Mouse (Mus musculus): ENCODE results near the gene Vmn2r57.
"Not testable (repeated sequence)": the region's sequence is repeated elsewhere in the genome, so short reads cannot be mapped to it uniquely, and the experiment has no call there.

The Vmn2r57 gene

GRCm38 (mm10) chr7:41448596-41448995 is at the start of gene Vmn2r57:
Vmn2r57 (minus strand) TSS chr7:41448696.
- in situ Hi-C loops (cut with MboI; ENCODE audit: unreplicated experiment in 2 of 2): not testable (repeated sequence)

GRCm38 (mm10) chr7:41497871-41498270 is 49.4 kb upstream of the Vmn2r57 start:
- in situ Hi-C loops (cut with MboI; ENCODE audit: unreplicated experiment in 2 of 2): loop anchor here (5.0 to 25.0 kb wide), 6 partner anchors 97 to 1961 kb away; partner anchors contain the start of genes 2610021A01Rik (in 1 of the 2) and Zfp141 (in 1 of the 2)

- in situ Hi-C loops (cut with MboI; ENCODE audit: unreplicated experiment in 2 of 2): no loop called here
These were observed 3.4 kb upstream of the Vmn2r57 start for GRCm38 (mm10) chr7:41451864-41452263.

- in situ Hi-C loops (cut with MboI; ENCODE audit: unreplicated experiment in 2 of 2): loop anchor here (10.0 to 25.0 kb wide), 4 partner anchors 241 to 1857 kb away; partner anchors contain the start of gene Zfp788 (in 1 of the 2)
These were observed 54.4 kb downstream of the Vmn2r57 start for GRCm38 (mm10) chr7:41394130-41394529.

- in situ Hi-C loops (cut with MboI; ENCODE audit: unreplicated experiment in 2 of 2): loop anchor here (10.0 to 25.0 kb wide), 4 partner anchors 241 to 1856 kb away; partner anchors contain the start of gene Zfp788 (in 1 of the 2)
These were observed 55.2 kb downstream of the Vmn2r57 start, which contains the start of gene AI987944 for GRCm38 (mm10) chr7:41393048-41393971. AI987944 (minus strand) TSS chr7:41393379.
